Mouse (Mus musculus): ENCODE data around the gene Prl2b1. TPM values are rescaled to one million over a fixed set of nuclear protein-coding genes. Genes with fewer than 3 reads are reported as not detected.

Prl2b1 gene
- total and polyA plus RNA-seq, 3 experiments, result not detected

Other genes with a start within 250 kb of the Prl2b1 start
- gene Prl3d3, start 234.1 kb downstream of the Prl2b1 start, total RNA-seq (2012; rRNA removed), result not detected in 2 replicates
- not detected in 2 replicates for gene Prl3d3, start 234.1 kb downstream of the Prl2b1 start, total RNA-seq (2014; rRNA removed)
- gene Prl3d3, start 234.1 kb downstream of the Prl2b1 start, polyA plus RNA-seq (2012; ENCODE audit: insufficient read length, low read depth), result not detected in 2 replicates
- gene Prl3c1, start 194.2 kb downstream of the Prl2b1 start, total RNA-seq (2012; rRNA removed), result not detected in 2 replicates
- not detected in 2 replicates for gene Prl3c1, start 194.2 kb downstream of the Prl2b1 start, total RNA-seq (2014; rRNA removed)
- gene Prl3c1, start 194.2 kb downstream of the Prl2b1 start, polyA plus RNA-seq (2012; ENCODE audit: insufficient read length, low read depth), result not detected in 2 replicates
- not detected in 2 replicates for gene Prl3b1, start 149.0 kb downstream of the Prl2b1 start, total RNA-seq (2012; rRNA removed)
- gene Prl3b1, start 149.0 kb downstream of the Prl2b1 start, total RNA-seq (2014; rRNA removed), result not detected in 2 replicates
- gene Prl3b1, start 149.0 kb downstream of the Prl2b1 start, polyA plus RNA-seq (2012; ENCODE audit: insufficient read length, low read depth), result not detected in 2 replicates
- gene Prl3a1, start 131.4 kb downstream of the Prl2b1 start, total RNA-seq (2012; rRNA removed), result not detected in 2 replicates
- gene Prl3a1, start 131.4 kb downstream of the Prl2b1 start, total RNA-seq (2014; rRNA removed), result not detected in 2 replicates
- gene Prl3a1, start 131.4 kb downstream of the Prl2b1 start, polyA plus RNA-seq (2012; ENCODE audit: insufficient read length, low read depth), result not detected in 2 replicates
- gene Prl6a1, start 78.2 kb downstream of the Prl2b1 start, total RNA-seq (2012; rRNA removed), result not detected in 2 replicates
- not detected in 2 replicates for gene Prl6a1, start 78.2 kb downstream of the Prl2b1 start, total RNA-seq (2014; rRNA removed)
- gene Prl6a1, start 78.2 kb downstream of the Prl2b1 start, polyA plus RNA-seq (2012; ENCODE audit: insufficient read length, low read depth), result not detected in 2 replicates
- not detected in 2 replicates for gene Prl8a2, start 45.2 kb downstream of the Prl2b1 start, total RNA-seq (2012; rRNA removed)
- gene Prl8a2, start 45.2 kb downstream of the Prl2b1 start, total RNA-seq (2014; rRNA removed), result not detected in 2 replicates
- gene Prl8a2, start 45.2 kb downstream of the Prl2b1 start, polyA plus RNA-seq (2012; ENCODE audit: insufficient read length, low read depth), result not detected in 2 replicates
- not detected in 2 replicates for gene Prl8a6, start 47.8 kb upstream of the Prl2b1 start, total RNA-seq (2012; rRNA removed)
- not detected in 2 replicates for gene Prl8a6, start 47.8 kb upstream of the Prl2b1 start, total RNA-seq (2014; rRNA removed)
- gene Prl8a6, start 47.8 kb upstream of the Prl2b1 start, polyA plus RNA-seq (2012; ENCODE audit: insufficient read length, low read depth), result not detected in 2 replicates
- gene Prl8a8, start 122.4 kb upstream of the Prl2b1 start, total RNA-seq (2012; rRNA removed), result 1.5 and 1.6 TPM in 2 replicates
- gene Prl8a8, start 122.4 kb upstream of the Prl2b1 start, total RNA-seq (2014; rRNA removed), result 1.7 and 1.8 TPM in 2 replicates
- 0.98 and 1.3 TPM in 2 replicates for gene Prl8a8, start 122.4 kb upstream of the Prl2b1 start, polyA plus RNA-seq (2012; ENCODE audit: insufficient read length, low read depth)
- gene Prl8a9, start 173.8 kb upstream of the Prl2b1 start, total RNA-seq (2012; rRNA removed), result not detected in 2 replicates
- gene Prl8a9, start 173.8 kb upstream of the Prl2b1 start, total RNA-seq (2014; rRNA removed), result not detected in 2 replicates
- gene Prl8a9, start 173.8 kb upstream of the Prl2b1 start, polyA plus RNA-seq (2012; ENCODE audit: insufficient read length, low read depth), result not detected in 2 replicates
- not detected in 2 replicates for gene Prl8a1, start 191.3 kb upstream of the Prl2b1 start, total RNA-seq (2012; rRNA removed)
- gene Prl8a1, start 191.3 kb upstream of the Prl2b1 start, total RNA-seq (2014; rRNA removed), result not detected in 2 replicates
- not detected in 2 replicates for gene Prl8a1, start 191.3 kb upstream of the Prl2b1 start, polyA plus RNA-seq (2012; ENCODE audit: insufficient read length, low read depth)
- gene Prl7b1, start 219.7 kb upstream of the Prl2b1 start, total RNA-seq (2012; rRNA removed), result not detected in 2 replicates
- gene Prl7b1, start 219.7 kb upstream of the Prl2b1 start, total RNA-seq (2014; rRNA removed), result not detected in 2 replicates
- gene Prl7b1, start 219.7 kb upstream of the Prl2b1 start, polyA plus RNA-seq (2012; ENCODE audit: insufficient read length, low read depth), result not detected in 2 replicates